Mouse (Mus musculus): ENCODE data around the gene Metap1d.

Metap1d gene

DNA sequence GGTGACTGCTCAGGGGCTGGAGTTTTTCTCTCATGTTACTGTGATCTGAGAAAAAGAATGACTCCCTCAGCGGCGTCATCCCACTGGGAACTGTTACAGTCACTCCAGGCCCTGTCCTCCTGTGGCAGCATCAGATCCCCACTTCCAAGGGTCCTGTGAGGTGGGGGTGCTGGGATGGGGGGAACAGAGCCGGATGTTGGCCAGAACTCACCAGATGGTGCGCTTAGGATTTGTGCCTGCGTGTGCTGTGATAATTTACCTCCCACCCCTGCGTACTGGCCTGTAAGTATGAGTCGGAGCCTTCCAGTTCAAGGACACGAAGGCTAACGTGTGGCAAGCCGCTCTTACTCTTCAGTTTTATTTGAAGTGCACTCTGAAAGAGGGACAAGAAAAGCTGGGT is 22.2 kb downstream of the Metap1d start:
- DNase-seq (ENCODE audit: low spot score): no peak

DNA sequence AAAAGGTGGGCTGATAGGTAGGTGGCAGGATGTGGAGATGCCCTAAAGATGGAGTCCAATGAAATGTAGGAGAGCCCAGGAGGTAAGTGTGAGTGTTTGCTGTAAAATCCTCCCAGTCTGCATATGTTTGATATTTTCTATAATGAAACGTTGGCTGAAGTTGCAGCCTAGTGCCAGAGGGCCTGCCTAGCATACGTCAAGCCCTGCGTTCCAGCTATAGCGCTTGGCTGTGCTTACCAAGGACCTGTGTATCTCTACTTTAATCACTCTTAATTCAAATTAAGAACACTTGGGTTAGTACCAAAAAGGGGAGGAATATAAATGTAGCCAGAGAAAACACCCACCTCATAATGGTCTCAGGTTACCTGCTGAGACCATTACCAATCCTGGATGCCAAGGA is 22.7 kb downstream of the Metap1d start:
- no peak for DNase-seq (ENCODE audit: low spot score)

DNA sequence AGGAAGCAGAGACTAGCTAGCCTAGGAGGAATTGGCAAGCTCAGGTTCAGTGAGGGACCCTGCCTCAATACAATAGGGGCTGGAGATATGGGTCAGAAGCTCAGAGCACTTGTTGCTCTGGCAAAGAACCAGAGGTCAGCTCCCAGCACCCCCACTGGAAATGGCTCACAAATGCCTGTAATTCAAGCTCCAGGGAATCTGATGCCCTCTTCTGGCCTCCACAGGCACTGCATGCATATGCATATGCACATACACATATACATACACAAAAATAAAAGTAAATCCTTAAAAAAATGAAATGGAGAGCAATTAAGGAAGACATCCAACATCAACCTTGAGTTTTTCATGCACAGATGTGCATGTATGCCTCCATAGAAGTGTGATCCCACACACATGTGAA is 24.7 kb downstream of the Metap1d start:
- no peak for DNase-seq (ENCODE audit: low spot score)

DNA sequence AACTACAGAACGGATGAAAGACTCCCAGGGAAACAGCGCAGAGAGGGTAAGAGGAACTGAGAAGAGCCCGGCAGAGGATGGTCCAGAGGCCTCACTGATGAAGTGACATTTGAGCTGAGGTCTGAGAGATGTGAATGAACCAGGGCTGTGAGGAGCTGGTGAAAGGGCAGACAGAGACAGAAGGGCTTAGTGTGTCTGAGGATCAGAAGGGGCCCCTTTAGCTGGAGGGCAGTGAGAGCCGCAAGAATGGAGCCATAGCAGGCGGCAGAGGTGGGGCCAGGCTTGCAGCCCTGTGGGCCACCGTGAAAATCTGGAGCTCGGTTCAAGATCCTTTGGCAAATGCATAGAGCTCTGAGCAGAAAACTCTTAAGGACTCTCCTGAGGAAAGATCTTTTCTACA is 26.8 kb downstream of the Metap1d start:
- no peak for DNase-seq (ENCODE audit: low spot score)

GRCm38 (mm10) chr2:71481825-71482224 is 28.7 kb downstream of the Metap1d start:
- DNase-seq (ENCODE audit: low spot score): no peak

DNA sequence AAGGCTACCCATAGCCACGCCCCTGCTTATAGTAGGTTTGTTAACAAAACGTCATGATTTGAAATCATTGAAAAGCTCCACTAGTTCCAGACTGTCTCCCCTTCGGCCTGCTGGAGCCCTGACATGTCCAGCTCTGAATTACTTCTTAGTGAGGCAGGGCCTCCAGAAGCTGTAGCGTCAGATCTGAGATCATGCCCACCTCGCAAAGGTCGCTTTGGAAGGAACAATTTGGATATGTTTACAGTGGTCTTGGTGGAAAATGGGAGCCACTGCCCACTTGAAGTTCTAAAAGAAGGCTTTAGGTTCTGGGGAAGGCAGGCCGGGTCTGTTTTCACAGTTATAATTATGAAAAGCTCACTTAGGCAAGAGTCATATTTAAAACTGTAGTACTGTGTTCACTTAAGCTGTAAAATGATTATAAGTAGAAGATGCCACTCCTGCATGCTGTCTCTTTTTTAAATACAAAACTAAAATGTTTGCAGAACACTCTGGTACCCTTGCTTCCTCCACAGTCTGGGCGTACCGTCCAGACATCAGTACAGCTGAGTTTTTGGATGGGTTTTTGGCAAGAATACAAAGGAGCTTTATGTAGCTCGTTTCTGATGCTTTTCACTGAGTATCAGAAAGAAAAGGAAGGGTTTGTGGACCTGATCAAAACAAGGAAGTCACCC is 30.1 kb downstream of the Metap1d start:
- no peak for DNase-seq (ENCODE audit: low spot score)

- no peak for DNase-seq (ENCODE audit: low spot score)
Observed at GRCm38 (mm10) chr2:71483717-71484066, 30.6 kb downstream of the Metap1d start.

GRCm38 (mm10) chr2:71491295-71491694 is 38.2 kb downstream of the Metap1d start:
- no peak for DNase-seq (ENCODE audit: low spot score)

DNA sequence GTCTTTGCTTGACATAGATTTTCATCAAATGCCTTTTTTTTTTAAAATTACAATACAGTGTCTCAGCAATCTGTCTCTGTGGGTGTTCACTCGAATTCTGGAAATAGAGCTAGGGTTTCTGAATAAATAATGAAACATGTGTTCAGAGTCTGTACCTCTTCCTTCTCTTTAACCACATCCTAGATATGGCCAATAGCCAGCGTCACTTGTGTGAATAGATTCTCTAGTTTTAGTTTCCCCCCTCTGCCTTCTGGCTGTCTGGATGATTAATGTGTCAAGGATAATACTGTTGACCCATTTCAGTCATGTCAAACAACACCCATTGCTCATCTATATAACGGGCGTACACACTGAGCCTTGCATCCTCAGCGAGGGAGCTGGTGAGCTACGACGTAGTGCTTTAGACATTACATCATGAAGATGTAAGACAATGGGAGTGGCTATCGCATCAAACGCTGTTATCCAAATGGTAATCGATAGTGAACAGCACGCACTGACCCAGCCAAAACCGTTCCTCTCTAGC is 40.1 kb downstream of the Metap1d start:
- no peak for DNase-seq (ENCODE audit: low spot score)

DNA sequence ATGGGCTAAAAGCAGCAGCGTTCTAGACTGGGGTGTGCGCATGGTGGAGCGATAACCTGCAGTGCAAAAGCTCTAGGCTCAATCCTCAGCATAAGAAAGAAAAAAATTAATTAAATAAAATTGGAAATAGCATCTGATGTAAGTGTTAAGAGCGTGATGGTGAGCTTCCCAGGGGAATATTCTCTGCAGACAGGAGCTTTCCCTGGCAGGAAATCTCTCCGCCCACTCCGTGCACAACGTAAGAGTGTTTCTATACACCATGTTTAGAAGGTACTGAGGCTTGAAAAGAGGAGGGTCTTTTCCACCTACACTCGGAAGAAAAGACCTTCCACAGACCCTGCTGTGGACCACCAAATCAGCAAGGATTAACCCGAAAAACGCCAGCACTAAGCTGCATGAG is 41.4 kb downstream of the Metap1d start:
- DNase-seq (ENCODE audit: low spot score): no peak

- no peak for DNase-seq (ENCODE audit: low spot score)
Observed at GRCm38 (mm10) chr2:71494971-71495370, 41.9 kb downstream of the Metap1d start.

GRCm38 (mm10) chr2:71497175-71497574 is 44.1 kb downstream of the Metap1d start:
- no peak for DNase-seq (ENCODE audit: low spot score)

DNA sequence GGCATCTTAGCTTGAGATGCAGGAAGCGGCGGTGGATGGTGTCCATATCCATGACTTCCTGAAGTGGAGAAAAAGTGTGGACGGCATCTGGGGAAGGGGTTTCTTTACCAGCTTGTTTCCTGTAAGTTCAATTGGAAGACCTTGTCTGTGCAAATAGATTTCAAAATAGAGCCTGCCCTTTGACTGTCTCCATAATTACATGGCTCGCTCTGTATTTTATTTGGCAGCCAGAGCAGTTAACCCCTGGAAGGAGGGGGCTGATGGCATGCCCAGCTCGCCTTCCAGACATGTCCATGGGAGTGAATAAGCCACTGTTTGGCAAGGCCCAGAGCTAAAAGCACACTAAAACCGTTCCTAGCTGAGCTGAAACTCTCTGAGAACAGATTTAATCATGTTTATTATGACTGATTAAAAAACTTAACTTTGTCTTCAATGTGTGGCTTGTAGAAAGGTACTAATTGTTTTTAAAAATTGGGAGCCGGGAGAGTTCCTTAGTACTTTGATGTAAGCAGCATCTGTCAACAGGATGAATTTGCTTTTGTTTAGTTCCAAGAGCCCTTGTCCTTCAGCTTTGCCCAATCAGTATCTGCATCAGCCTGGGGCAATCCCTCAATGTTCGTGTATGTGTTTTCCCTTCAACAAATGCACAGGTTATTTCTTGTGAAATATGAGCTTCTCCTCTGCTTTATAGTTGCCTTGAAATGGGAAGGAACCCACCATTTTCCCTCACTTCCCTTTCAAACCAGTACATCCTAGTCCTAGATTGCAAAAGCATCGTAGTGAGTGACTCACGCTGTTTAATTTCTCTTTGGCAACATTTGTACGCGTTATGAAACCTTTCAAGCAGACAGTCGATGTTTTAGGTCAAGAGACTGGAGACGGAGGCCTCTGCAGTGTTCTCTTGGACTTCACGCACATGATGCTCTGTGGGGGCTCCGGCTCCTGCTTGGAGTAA is 46.5 kb downstream of the Metap1d start:
- DNase-seq (ENCODE audit: low spot score): no peak

GRCm38 (mm10) chr2:71504852-71505251 is 51.8 kb downstream of the Metap1d start:
- no peak for DNase-seq (ENCODE audit: low spot score)

DNA sequence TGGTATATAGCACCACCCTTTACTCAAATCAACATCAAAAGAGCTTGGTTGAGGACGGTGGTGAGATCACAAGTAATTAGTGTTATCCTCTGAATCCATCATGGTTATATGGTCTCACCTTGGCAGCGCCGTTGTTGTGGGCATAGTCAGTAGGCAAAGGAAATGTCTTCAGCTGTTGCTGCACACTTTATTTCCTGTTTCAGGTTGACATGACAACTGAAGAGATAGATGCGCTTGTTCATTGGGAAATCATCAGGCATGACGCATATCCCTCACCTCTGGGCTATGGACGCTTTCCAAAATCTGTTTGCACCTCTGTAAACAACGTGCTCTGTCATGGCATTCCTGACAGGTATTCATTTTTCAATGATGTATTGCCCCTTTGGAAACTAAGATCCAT is 58.1 kb downstream of the Metap1d start:
- DNase-seq (ENCODE audit: low spot score): no peak

GRCm38 (mm10) chr2:71512326-71512725 is 59.2 kb downstream of the Metap1d start:
- DNase-seq (ENCODE audit: low spot score): no peak

DNA sequence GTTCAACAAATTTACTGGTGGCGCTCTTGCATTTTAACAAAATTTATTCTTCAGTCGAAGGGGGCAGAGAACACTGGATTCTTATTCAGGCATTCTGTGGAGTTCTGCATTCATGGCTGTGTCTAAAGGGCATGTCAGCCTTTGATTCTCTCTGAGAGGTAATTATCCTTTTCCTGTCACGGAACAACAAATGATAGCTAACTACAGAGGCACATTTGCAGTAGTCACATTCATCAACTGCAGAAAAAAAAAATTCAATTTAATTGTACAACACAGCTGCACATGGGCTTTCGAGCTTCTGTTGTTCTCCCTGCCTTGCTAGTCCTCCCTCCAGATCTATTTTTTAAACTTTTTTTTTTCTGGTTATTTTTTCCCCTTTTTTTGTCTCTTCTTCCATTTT is 63.9 kb downstream of the Metap1d start:
- DNase-seq (ENCODE audit: low spot score): no peak

DNA sequence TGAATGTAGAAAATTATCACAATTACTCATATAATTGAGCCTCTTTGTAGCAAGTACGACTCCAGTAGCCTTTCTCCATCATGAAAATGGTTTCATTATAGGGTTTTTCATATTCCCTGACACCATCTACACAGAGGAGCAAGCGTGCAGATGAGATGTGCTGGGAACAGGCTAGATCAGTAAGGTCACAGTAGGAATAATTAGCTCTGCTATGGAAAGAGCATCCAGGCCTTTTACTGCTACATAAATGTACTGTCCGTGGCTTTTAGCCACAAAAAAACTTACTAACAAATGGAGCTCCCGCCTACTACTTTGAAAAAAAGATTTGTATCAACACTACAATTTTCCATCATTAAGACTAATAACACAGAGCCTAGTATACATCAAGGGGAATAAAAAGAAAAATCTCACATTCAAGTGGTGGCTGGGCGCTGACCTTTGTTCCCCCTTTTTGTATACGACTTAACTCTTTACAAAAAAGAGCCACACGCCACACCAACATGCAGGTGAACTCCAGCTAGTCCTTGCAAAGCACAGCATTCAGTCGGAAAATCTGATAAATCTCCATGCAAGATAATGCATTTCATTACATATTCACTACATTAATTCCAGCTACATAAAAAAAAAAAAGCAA is 64.5 kb downstream of the Metap1d start:
- no peak for DNase-seq (ENCODE audit: low spot score)

DNA sequence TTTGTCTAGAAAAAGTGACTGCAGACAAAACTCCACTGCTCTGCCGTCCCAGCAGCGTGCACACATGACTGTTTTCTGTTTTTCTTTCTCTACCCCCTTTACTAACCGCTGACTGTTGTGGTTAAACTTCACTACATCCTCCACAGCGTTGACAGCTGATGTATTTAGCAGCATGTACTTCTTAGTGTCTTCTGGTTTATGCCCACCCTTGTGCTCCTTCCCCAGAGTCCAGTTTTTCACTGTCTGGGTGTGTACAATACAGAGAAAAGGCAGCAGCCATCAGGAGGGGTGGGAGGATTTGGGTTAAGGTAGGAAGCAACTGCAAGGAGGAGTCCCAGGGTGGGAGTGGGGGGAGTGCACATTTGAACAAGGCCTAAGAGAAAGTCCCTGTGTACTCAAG is 69.8 kb downstream of the Metap1d start:
- no peak for DNase-seq (ENCODE audit: low spot score)

DNA sequence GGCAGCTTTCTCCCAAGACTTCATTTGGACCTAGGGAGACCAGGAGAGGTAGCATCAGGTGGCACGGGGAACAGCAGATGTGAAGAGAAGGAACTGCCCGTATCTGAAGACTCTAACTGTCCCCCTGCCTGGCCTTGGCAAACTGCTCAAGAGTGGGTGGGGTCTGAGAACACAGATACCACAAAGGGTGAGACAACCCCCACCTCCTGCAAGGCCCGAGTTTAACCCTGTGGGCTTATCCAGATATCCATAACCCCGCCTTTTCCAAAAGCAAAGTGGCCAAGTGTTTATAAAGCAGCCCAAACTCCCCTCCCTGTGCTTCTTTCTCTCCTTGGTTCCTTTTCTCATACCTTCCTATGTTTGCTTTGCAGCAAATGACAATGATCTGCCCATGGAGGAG is 70.4 kb downstream of the Metap1d start:
- DNase-seq (ENCODE audit: low spot score): no peak

DNA sequence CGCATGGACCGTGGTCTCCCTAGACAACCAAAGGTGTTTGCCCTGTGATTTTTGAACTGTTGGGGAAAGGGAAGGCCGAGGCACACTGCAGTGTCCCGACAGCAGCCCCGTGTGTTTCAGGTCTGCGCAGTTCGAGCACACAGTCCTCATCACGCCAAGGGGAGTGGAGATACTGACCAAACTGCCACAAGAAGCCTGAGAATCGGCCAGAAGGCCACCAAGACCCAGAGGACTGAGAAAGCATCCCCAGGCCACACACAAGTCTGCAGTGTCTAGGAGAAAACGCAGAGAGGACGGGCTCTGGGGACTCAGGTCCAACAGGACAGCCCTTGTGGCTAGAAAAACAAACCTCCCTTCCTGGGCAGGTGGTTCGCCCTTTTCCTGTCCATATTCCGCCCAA is 71.7 kb downstream of the Metap1d start:
- no peak for DNase-seq (ENCODE audit: low spot score)

GRCm38 (mm10) chr2:71526595-71527322 is 73.7 kb downstream of the Metap1d start:
- DNase-seq (ENCODE audit: low spot score): no peak

Data from spleen, adult 12 weeks (tissue).